Mouse (Mus musculus) spleen, postnatal 10 days (tissue): ENCODE data around the gene Gm28308.
A peak's percentile ranks its signal among the peaks of the same experiment; 100 is the strongest.

Experiments
- DNase-seq, 2 experiments: peaks; one replicate each; pipeline ENCODE4 v3.0.0; 2021 to 2022; ENCODE audit warnings: low spot score in 2 of 2

Gene Gm28308

GRCm38 (mm10) chr6:52183311-52184080 is 29.6 kb downstream of the Gm28308 start:
- no peak for DNase-seq

- no peak for DNase-seq
These were observed 30.3 kb downstream of the Gm28308 start for GRCm38 (mm10) chr6:52182793-52183192.

GRCm38 (mm10) chr6:52182030-52182429 is 31.1 kb downstream of the Gm28308 start:
- DNase-seq = no peak

GRCm38 (mm10) chr6:52180726-52181125 is 32.4 kb downstream of the Gm28308 start:
- no peak for DNase-seq

GRCm38 (mm10) chr6:52180213-52180710 is 32.9 kb downstream of the Gm28308 start:
- DNase-seq = no peak

- DNase-seq = no peak
These were observed 33.4 kb downstream of the Gm28308 start for GRCm38 (mm10) chr6:52179690-52180089.

- no peak for DNase-seq
These were observed 34.0 kb downstream of the Gm28308 start for GRCm38 (mm10) chr6:52178918-52179665.

- DNase-seq = no peak
These were observed 35.3 kb downstream of the Gm28308 start for GRCm38 (mm10) chr6:52177806-52178205.

GRCm38 (mm10) chr6:52177061-52177735 is 35.9 kb downstream of the Gm28308 start, which contains the start of gene 5730596B20Rik:
TSS of gene 5730596B20Rik (plus strand) at chr6:52177498.
- DNase-seq = no peak

GRCm38 (mm10) chr6:52176391-52176790 is 36.7 kb downstream of the Gm28308 start:
- DNase-seq = no peak

GRCm38 (mm10) chr6:52175864-52176263 is 37.3 kb downstream of the Gm28308 start:
- no peak for DNase-seq

GRCm38 (mm10) chr6:52174968-52175751 is 38.0 kb downstream of the Gm28308 start:
- DNase-seq = no peak

GRCm38 (mm10) chr6:52173648-52174047 is 39.5 kb downstream of the Gm28308 start:
- DNase-seq = no peak

GRCm38 (mm10) chr6:52172501-52172900 is 40.6 kb downstream of the Gm28308 start:
- peak in 1 of 2 experiments; percentile 49 for DNase-seq

- DNase-seq = no peak
These were observed 41.2 kb downstream of the Gm28308 start for GRCm38 (mm10) chr6:52171938-52172337.

- no peak for DNase-seq
These were observed 41.8 kb downstream of the Gm28308 start for GRCm38 (mm10) chr6:52171331-52171730.

GRCm38 (mm10) chr6:52170898-52171223 is 42.3 kb downstream of the Gm28308 start:
- no peak for DNase-seq

GRCm38 (mm10) chr6:52170166-52170897 is 42.8 kb downstream of the Gm28308 start:
- DNase-seq = no peak

- no peak for DNase-seq
These were observed 43.5 kb downstream of the Gm28308 start for GRCm38 (mm10) chr6:52169499-52170165.
